Mouse (Mus musculus): Measurements from ENCODE around the gene Ctnna3. TPM values are rescaled to one million over a fixed set of nuclear protein-coding genes. Genes with fewer than 3 reads are reported as not detected.
"Not testable (repeated sequence)": the region's sequence is repeated elsewhere in the genome, so short reads cannot be mapped to it uniquely, and the experiment has no call there.

Ctnna3 gene
- total RNA-seq, 1 experiment from 2014 or later = 1.3 TPM

DNA sequence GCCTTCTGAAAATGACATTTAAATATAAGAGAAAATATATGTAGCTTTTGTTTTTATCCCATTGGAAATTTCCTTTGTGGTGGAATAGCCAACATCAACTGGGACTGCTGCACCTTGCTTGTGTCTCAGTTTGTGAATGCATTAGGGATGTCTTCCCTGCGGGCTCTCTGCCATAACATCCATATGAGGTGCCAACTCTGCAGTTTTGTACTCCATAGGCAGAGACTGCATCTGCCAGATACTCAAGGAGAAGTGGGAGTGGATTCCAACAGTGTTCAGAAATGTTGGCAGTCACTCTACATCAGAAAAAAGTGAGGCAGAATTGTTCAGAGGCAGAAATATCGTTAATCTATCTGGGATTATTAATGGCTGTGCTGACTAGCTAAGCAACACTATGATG, 1158.2 kb downstream of the Ctnna3 start:
- DNase-seq = no peak

GRCm38 (mm10) chr10:64636760-64637159, 1206.9 kb downstream of the Ctnna3 start:
- no peak for DNase-seq

GRCm38 (mm10) chr10:64639061-64639460, 1209.2 kb downstream of the Ctnna3 start:
- no peak for DNase-seq

DNA sequence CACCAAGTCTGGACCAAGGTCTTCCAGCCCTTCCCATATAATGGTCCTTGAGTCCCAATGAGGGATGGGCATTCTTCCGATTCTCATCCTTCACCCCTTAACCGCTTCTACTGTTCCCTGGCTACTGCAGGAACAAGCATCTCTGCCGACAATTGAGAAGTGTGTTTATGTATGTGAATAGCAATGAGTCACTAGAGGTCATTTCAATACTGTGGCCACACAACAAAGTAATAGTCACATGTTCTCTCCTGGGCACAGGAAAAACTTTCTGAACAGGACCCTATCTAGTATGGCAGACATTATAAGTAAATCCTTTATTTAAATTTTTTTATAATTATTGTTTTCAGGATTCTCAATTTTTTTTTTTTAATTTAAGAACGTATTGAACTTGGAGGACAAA, 1211.2 kb downstream of the Ctnna3 start:
- no peak for DNase-seq

DNA sequence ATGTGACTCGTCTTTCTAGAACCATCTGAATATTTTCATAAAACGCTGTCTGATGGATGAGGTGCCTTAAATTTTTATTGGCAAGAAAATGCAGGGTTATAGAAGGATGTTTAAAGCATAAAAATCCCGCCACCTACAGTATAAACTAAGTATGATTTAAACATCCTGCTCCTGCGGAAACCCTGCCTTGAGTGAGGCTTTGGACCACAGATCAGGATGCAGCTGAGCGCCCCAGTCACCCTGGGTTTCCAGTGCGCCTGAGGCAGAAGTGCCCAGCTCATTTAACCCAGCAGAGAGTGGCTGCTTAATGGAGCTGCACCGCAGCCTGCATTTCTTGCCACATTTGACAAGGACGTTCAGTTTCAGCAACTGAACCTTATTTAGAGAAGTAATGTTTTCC, 1211.7 kb downstream of the Ctnna3 start:
- no peak for DNase-seq

GRCm38 (mm10) chr10:64643976-64644375, 1214.1 kb downstream of the Ctnna3 start:
- DNase-seq = no peak

GRCm38 (mm10) chr10:64661190-64661589, 1231.3 kb downstream of the Ctnna3 start:
- DNase-seq = no peak

- no peak for DNase-seq
Observed at GRCm38 (mm10) chr10:64671469-64671868, 1241.6 kb downstream of the Ctnna3 start.

DNA sequence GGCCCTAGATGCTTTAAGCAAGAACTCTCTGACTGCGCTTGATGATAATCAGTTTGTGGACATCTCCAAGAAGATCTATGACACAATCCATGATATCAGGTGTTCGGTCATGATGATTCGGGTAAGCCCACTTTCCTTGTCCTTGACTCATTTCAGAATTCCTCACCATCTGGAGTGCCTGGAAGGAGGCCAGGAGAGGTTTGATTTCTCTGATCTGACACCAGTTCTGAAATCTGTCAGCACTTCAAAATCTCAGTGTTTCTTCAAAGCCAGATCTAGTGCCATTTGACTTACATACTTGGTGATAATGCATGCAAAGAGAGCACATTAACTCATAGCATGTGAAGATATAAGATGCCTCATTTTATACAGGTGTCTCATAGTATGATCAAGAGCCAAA, 1245.9 kb downstream of the Ctnna3 start:
- DNase-seq = no peak

- DNase-seq = no peak
Observed at GRCm38 (mm10) chr10:64710017-64710416, 1280.1 kb downstream of the Ctnna3 start.

DNA sequence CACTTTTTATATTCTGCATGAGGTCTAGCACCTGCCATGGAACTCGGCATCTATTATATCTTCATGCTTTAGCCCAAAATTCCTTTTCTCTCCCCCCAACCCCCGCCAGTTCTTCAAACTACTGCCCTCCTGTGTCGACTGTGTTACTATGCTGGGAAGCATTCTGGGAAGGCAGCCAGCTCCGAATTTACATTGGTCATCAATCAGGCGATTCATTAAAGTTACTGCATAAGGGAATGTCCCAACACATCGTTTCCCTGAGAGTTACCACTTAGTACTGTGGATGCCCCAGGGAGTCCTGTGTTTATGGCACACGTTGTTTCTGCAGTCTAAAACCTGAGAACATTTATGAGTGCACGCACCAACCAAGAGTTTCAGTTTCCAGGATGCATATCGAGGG, 1288.1 kb downstream of the Ctnna3 start:
- DNase-seq = no peak

- no peak for DNase-seq
Observed at GRCm38 (mm10) chr10:64735692-64736091, 1305.8 kb downstream of the Ctnna3 start.

DNA sequence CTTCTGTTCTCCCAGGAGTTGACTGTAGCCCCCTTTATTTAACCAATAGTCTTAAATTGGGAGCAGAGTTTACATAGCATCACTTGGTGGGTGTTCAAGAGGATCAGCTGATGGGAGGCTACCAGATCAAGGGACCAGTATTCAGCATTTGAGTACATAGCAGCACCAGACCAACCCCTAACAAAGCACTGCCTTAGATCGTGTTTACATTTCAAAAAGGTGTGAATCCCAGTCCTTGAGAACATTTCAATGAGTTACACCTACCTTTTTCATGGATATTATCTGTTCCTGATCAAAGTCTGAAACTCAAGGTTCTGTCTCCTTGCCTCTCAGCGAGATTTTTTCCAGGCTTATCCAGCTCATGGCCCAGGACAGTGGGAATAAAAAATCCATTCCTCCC, 1306.7 kb downstream of the Ctnna3 start:
- DNase-seq = no peak

- DNase-seq = not testable (repeated sequence)
Observed at GRCm38 (mm10) chr10:64741721-64742120, 1311.8 kb downstream of the Ctnna3 start.

DNA sequence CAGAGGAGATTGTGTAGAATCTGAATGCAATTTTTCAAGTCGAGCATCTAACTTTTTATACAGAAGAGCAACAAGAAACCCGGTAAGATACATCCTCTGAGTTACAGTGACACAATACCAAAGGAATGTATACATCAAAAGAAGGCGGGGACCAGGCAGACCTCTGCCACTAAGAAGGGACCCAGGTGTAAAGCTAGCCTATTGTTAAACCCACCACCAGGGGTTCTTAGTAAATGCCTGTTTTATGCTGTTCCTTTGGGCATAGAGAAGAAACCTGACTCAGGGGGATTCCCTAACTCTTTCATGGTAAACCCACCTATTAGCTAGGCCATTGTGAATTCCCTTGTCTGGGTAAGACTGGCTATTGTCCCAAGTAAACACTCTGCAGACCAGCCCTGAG, 1314.2 kb downstream of the Ctnna3 start:
- DNase-seq = not testable (repeated sequence)

DNA sequence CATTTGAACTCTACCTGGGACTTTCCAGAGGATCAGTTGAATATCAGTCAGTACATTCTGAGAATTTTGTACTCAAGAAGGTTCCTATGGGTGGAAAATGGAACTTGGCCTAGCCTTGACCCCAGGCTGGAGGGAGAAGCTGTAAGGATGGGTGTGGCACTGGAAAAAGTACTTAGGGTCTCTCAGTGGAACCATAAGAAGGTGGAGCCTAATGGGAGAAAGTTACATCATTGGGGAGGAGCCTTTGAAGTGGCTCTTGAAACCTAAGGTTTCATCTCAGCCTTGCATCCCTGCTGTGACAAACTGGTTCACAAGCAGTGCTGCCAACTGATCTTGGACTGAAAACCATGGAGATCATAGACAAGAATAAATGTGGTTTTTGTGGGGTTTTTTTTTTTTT, 1318.8 kb downstream of the Ctnna3 start:
- DNase-seq = no peak

DNA sequence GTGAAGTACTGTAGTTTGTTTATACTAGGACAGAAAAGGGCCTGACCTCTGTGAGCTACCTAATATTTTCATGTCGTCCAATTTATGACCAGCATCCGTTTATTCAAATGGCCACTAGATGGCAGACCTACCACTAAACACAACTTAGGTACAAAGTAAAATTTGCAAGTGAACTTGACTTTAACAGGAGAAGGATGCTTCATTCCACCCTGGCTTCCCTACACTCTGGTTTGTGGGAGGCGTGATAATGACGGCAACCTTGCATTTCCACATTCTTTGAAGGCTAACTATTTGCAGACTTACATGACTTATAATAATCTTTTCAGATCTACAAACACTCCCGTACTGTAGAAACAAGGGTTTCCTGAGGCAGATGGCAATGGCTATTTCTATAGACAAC, 1320.9 kb downstream of the Ctnna3 start:
- peak; percentile 14 for DNase-seq

GRCm38 (mm10) chr10:64836315-64836714, 1406.4 kb downstream of the Ctnna3 start:
- DNase-seq = no peak

- peak; percentile 11 for DNase-seq
Observed at GRCm38 (mm10) chr10:64861439-64861838, 1431.5 kb downstream of the Ctnna3 start.

DNA sequence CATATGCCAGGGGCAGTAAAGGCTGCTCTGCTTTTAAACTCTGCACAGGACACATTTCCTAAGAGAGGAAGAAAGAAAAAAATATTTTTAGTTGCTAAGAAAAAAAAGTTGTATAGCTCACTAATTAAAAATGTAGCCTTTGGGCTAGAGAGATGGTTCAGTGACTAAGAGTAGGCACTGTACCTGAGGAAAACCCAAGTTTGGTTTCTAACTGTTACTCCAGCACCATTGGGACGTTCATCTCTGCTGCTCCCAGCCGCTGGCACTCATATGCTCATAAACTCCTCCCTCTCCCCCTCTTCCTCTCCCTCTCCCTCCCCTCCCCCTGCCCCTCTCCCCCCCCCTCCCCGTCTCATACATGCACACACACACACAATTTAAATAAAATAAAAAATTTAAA, 1441.0 kb downstream of the Ctnna3 start:
- no peak for DNase-seq

DNA sequence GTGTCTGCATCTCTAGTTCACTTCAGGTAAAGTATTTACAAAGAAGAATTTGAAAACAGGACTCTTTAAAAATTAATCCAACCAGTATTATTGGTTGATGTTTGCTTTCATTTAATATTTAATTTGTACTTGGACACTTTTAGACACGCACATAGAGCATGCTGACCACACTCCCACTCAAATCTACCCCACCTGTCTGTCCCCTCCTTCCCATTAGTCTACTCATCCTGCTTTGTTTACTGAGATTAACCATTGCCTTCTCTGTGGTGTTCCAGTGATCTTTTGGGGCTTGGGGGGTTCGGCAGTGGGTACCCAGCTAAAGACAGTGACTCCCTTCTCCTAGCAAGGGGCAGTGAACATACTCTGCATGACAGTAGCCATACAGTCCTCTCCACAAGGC, 1446.6 kb downstream of the Ctnna3 start:
- DNase-seq = no peak

DNA sequence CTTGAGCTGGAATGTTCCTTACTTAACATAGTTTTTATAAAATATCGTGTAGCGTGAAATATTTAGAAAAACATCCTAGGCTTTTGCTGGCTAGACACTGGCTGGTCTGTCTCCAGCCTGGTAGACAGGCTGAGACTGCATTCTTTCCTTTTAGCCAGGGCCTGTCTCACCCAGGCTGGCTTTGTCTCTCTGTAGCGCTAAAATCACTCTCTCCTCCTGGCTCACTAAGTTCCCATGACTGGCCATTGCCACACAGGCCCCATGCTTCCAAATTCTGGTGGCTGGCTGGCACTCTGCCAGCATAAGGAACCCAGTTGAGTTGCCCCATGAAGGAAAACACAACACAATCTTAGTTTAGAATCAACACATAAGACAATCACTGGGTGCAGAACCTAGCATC, 1450.0 kb downstream of the Ctnna3 start:
- DNase-seq = no peak

DNA sequence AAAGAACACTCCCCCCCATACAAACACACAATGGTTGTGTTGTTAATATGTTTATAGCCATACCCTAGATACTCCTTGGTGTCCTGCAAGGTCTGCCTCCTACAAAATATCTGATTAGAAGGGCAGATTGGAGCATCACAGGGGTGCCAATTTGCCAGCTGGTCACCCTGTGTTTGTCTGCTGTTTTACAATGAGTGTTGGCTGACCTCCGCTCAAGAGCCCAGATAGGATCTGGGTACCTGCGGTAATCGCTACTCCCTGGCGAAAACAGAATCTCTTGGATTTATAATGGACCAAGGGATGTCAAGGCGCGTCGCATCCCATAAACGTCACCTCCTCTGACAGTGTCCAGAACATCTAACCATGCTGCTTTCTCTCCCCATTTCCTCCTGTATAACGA, 1457.0 kb downstream of the Ctnna3 start:
- no peak for DNase-seq

GRCm38 (mm10) chr10:64892458-64892857, 1462.6 kb downstream of the Ctnna3 start:
- no peak for DNase-seq

GRCm38 (mm10) chr10:64898739-64899138, 1468.8 kb downstream of the Ctnna3 start:
- no peak for DNase-seq

Measured in adrenal gland, postnatal 14 days (tissue).